Mouse (Mus musculus) CH12.LX (cell line): Measurements from ENCODE around the gene Slc9a9. TPM values are rescaled to one million over a fixed set of nuclear protein-coding genes. Genes with fewer than 3 reads are reported as not detected.

ENCODE experiments used
- DNase-seq: peaks from one replicate; pipeline ENCODE4 v3.0.0-alpha.2; 2013; ENCODE audit errors: extremely low read depth
- H3K27ac ChIP-seq: 2 replicates; pipeline ENCODE4 v1.5.1; 2012; ENCODE audit warnings: low read depth, mild to moderate bottlenecking, control low read depth, moderate library complexity; ENCODE audit not compliant: insufficient read depth
- H3K27me3 ChIP-seq: replicated peaks from 2 replicates; pipeline ENCODE3; 2012; ENCODE audit warnings: inconsistent platforms
- H3K36me3 ChIP-seq, 2 experiments: replicated peaks in 1 of 2; 2 replicates each; pipeline versions ENCODE3 to v1.6.1; 2012; ENCODE audit warnings: inconsistent platforms in 1 of 2, low read length in 1 of 2, mild to moderate bottlenecking in 1 of 2, mixed read lengths in 1 of 2, moderate library complexity in 1 of 2; ENCODE audit not compliant: control insufficient read depth in 1 of 2, insufficient read depth in 1 of 2
- H3K4me1 ChIP-seq, 2 experiments: 2 replicates each; pipeline ENCODE4 v1.6.1; 2012; ENCODE audit warnings: inconsistent platforms in 1 of 2, moderate library complexity in 1 of 2; ENCODE audit not compliant: insufficient read depth in 2 of 2, control insufficient read depth in 1 of 2
- H3K4me2 ChIP-seq: 2 replicates; pipeline ENCODE4 v1.6.1; 2012; ENCODE audit warnings: low read depth, mild to moderate bottlenecking, control low read depth; ENCODE audit not compliant: poor library complexity, insufficient read depth, severe bottlenecking
- H3K4me3 ChIP-seq, 3 experiments: fragments of 150-350 bp in 1 of 3; sonication (generic) in 1 of 3; replicated peaks in 1 of 3; 2 replicates each; pipeline versions ENCODE3 to v1.5.1; 2011 to 2012; ENCODE audit warnings: low read depth in 2 of 3, low read length in 2 of 3, mild to moderate bottlenecking in 2 of 3, moderate library complexity in 2 of 3, control low read depth in 1 of 3, improper control_type of control experiment in 1 of 3, inconsistent platforms in 1 of 3, mixed read lengths in 1 of 3; ENCODE audit not compliant: poor library complexity in 1 of 3
- H3K79me2 ChIP-seq: replicated peaks from 2 replicates; pipeline ENCODE4 v1.6.1; 2012; ENCODE audit warnings: mild to moderate bottlenecking, moderate library complexity; ENCODE audit not compliant: control insufficient read depth, poor library complexity, insufficient read depth, severe bottlenecking; ENCODE audit errors: extremely low read depth
- H3K9ac ChIP-seq: 2 replicates; pipeline ENCODE4 v1.6.1; 2012; ENCODE audit warnings: low read depth, mild to moderate bottlenecking, control low read depth, moderate library complexity; ENCODE audit not compliant: insufficient read depth
- H3K9me3 ChIP-seq: replicated peaks from 2 replicates; pipeline ENCODE3; 2012; ENCODE audit warnings: low read length, inconsistent platforms, mixed read lengths
- CHD2 ChIP-seq: IDR thresholded peaks from 2 replicates; pipeline ENCODE4 v1.6.1; 2011; ENCODE audit warnings: low read length, improper control_type of control experiment
- CTCF ChIP-seq, 2 experiments: IDR thresholded peaks in 1 of 2; conservative IDR thresholded peaks in 1 of 2; 2 replicates each; pipeline ENCODE4 v1.5.1; 2011 to 2012; ENCODE audit warnings: low read depth in 2 of 2, low read length in 2 of 2, improper control_type of control experiment in 1 of 2, inconsistent platforms in 1 of 2, mild to moderate bottlenecking in 1 of 2, moderate library complexity in 1 of 2
- E2F4 ChIP-seq: IDR thresholded peaks from 2 replicates; pipeline ENCODE4 v1.6.1; 2011; ENCODE audit warnings: low read depth, low read length, improper control_type of control experiment; ENCODE audit not compliant: insufficient replicate concordance
- ELF1 ChIP-seq: IDR thresholded peaks from 2 replicates; pipeline ENCODE4 v1.6.1; 2014; ENCODE audit warnings: low read depth, mild to moderate bottlenecking, inconsistent platforms, low read length, improper control_type of control experiment
- EP300 ChIP-seq: IDR thresholded peaks from 2 replicates; pipeline ENCODE4 v1.6.1; 2011; ENCODE audit warnings: low read length, improper control_type of control experiment
- ETS1 ChIP-seq: conservative IDR thresholded peaks from 2 replicates; pipeline ENCODE4 v1.6.1; 2012; ENCODE audit warnings: low read depth, mild to moderate bottlenecking, inconsistent platforms, low read length, improper control_type of control experiment, moderate library complexity
- GABPA ChIP-seq: IDR thresholded peaks from 2 replicates; pipeline ENCODE4 v1.6.1; 2012; ENCODE audit warnings: low read depth, low read length, improper control_type of control experiment, inconsistent platforms; ENCODE audit not compliant: insufficient replicate concordance
- HCFC1 ChIP-seq: IDR thresholded peaks from 2 replicates; pipeline ENCODE4 v1.6.1; 2012; ENCODE audit warnings: low read depth, mild to moderate bottlenecking, inconsistent platforms, low read length, improper control_type of control experiment
- JUN ChIP-seq: IDR thresholded peaks from 2 replicates; pipeline ENCODE4 v1.6.1; 2011; ENCODE audit warnings: low read depth, mild to moderate bottlenecking, low read length, improper control_type of control experiment, moderate library complexity; ENCODE audit not compliant: insufficient read depth
- JUND ChIP-seq: conservative IDR thresholded peaks from 2 replicates; pipeline ENCODE4 v1.6.1; 2011; ENCODE audit warnings: low read depth, low read length, improper control_type of control experiment
- MAZ ChIP-seq: IDR thresholded peaks from 2 replicates; pipeline ENCODE4 v1.6.1; 2012; ENCODE audit warnings: low read depth, mild to moderate bottlenecking, inconsistent platforms, low read length, improper control_type of control experiment, moderate library complexity
- MEF2A ChIP-seq: IDR thresholded peaks from 2 replicates; pipeline ENCODE4 v1.6.1; 2014; ENCODE audit warnings: low read depth, mild to moderate bottlenecking, inconsistent platforms, low read length, improper control_type of control experiment, borderline replicate concordance
- NELFE ChIP-seq: IDR thresholded peaks from 2 replicates; pipeline ENCODE4 v1.6.1; 2011; ENCODE audit warnings: low read depth, low read length, improper control_type of control experiment
- NRF1 ChIP-seq: IDR thresholded peaks from 2 replicates; pipeline ENCODE4 v1.6.1; 2014; ENCODE audit warnings: low read depth, mild to moderate bottlenecking, inconsistent platforms, low read length, improper control_type of control experiment, moderate library complexity
- SIN3A ChIP-seq: IDR thresholded peaks from 2 replicates; pipeline ENCODE4 v1.6.1; 2012; ENCODE audit warnings: low read length, improper control_type of control experiment, inconsistent platforms
- SMC3 ChIP-seq: IDR thresholded peaks from 2 replicates; pipeline ENCODE4 v1.6.1; 2011; ENCODE audit warnings: low read depth, low read length, improper control_type of control experiment
- USF1 ChIP-seq: IDR thresholded peaks from 2 replicates; pipeline ENCODE4 v1.6.1; 2014; ENCODE audit warnings: low read depth, mild to moderate bottlenecking, inconsistent platforms, low read length, improper control_type of control experiment
- ZKSCAN1 ChIP-seq: IDR thresholded peaks from 2 replicates; pipeline ENCODE4 v1.6.1; 2012; ENCODE audit warnings: low read depth, inconsistent platforms, low read length, improper control_type of control experiment, borderline replicate concordance
- ZMIZ1 ChIP-seq: IDR thresholded peaks from 2 replicates; pipeline ENCODE4 v1.6.1; 2012; ENCODE audit warnings: low read depth, mild to moderate bottlenecking, inconsistent platforms, low read length, improper control_type of control experiment
- ZNF384 ChIP-seq: IDR thresholded peaks from 2 replicates; pipeline ENCODE4 v1.6.1; 2012; ENCODE audit warnings: low read depth, low read length, improper control_type of control experiment, inconsistent platforms
- dilution Hi-C: fragments of 300-500 bp; cut with MboI; formaldehyde crosslinking; loops from 2 replicates; pipeline ENCODE4 v1.14.3; 2020; ENCODE audit warnings: low sequenced_read_pairs; ENCODE audit not compliant: extremely low pct_unique_long_range_greater_than_20kb, extremely low pct_ligation_motif_present
- in situ Hi-C: fragments of 300-500 bp; cut with MboI; formaldehyde crosslinking; loops from 3 replicates; pipeline ENCODE4 v1.14.3; 2019; ENCODE audit warnings: low sequenced_read_pairs, low pct_ligation_motif_present, low pct_unique_long_range_greater_than_20kb, mixed read lengths
- polyA plus RNA-seq: library from polyadenylated mRNA; unstranded; fragments of >175 nt; gene quantifications from 2 replicates; pipeline ENCODE4 v1.2.1, GENCODE M21; 2012; ENCODE audit warnings: low read depth; ENCODE audit not compliant: insufficient read length
- total RNA-seq, 2 experiments: library from RNA; depleted of rRNA; stranded (reverse); fragments of 300-350 nt in 1 of 2; fragments of >200 nt in 1 of 2; gene quantifications; 2 replicates each; pipeline ENCODE4 v1.2.3; 2012 to 2014

Gene Slc9a9
- total and polyA plus RNA-seq, 3 experiments: not detected

DNA sequence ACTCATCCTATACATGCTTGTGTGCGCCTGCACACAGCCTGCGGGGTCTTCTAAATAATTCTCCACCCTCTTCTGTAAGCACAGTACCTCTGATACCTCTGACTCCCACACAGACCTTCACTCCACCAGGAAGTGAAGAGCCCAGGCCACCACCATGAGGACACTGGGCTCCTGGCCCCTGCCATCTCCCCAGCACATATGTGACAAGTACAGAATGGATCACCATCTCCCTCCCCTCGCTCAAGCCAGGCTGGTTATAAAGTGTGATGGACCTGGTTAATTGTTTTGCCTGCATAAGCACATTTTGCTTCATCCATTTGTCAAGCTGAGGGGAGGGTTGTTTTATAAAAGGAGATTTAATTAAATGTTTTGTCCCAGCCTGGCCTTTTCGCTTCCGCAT is 408.2 kb downstream of the Slc9a9 start:
- Histone ChIP-seq H3K79me2 (no peaks in the 10 kb centered on the region), H3K9me3 (peaks cover 69% of the 10 kb centered on the region), H3K9ac (no peak overlapping the region)
- no peak for TF ChIP-seq MAZ
- TF ChIP-seq ZKSCAN1: no peak
- TF ChIP-seq ETS1: no peak
- TF ChIP-seq ZNF384: no peak
- TF ChIP-seq, all 38 proteins: peak for 0
- Histone ChIP-seq H3K27ac (no peak overlapping the region), H3K4me1 (no peaks in the 10 kb centered on the region), H3K36me3 (no peaks in the 10 kb centered on the region), H3K27me3 (no peaks in the 10 kb centered on the region), H3K4me2 (no peak overlapping the region), H3K4me3 (no peak overlapping the region)
- in situ Hi-C loops (no loop called here), dilution Hi-C loops (no loop called here)
- DNase-seq: no peak

DNA sequence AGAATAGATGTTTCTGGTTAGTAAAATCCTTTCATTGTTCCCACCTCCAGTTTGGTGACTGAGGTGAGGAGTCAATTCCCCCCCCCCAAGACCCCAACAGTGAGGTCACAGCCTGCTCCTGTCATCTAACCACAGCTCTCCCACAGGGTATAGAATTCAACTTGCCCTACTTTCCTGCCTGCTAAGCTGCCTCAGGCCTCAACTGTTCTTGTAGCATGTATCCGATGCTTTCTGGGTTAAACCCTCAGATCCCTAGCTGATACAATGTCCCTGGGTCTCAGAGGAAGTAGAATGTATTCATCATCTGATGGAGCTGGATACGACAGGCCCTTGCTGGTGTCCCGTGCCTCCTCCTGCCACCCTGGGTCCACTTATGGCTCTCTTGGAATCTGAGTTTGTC is 408.9 kb downstream of the Slc9a9 start:
- Histone ChIP-seq H3K9ac (no peak overlapping the region), H3K9me3 (peaks cover 69% of the 10 kb centered on the region), H3K4me1 (no peaks in the 10 kb centered on the region)
- in situ Hi-C loops: no loop called here
- no peak for TF ChIP-seq GABPA
- TF ChIP-seq EP300: no peak
- TF ChIP-seq USF1: no peak
- no peak for TF ChIP-seq NRF1
- no peak for TF ChIP-seq HCFC1
- TF ChIP-seq ETS1: no peak
- TF ChIP-seq JUND: no peak
- no peak for TF ChIP-seq E2F4
- TF ChIP-seq MEF2A: no peak
- TF ChIP-seq SIN3A: no peak
- TF ChIP-seq, all 38 proteins: peak for 0
- dilution Hi-C loops: no loop called here
- Histone ChIP-seq H3K36me3 (no peaks in the 10 kb centered on the region), H3K79me2 (no peaks in the 10 kb centered on the region), H3K4me3 (no peak overlapping the region), H3K27me3 (no peaks in the 10 kb centered on the region), H3K4me2 (no peak overlapping the region), H3K27ac (no peak overlapping the region)
- no peak for DNase-seq

DNA sequence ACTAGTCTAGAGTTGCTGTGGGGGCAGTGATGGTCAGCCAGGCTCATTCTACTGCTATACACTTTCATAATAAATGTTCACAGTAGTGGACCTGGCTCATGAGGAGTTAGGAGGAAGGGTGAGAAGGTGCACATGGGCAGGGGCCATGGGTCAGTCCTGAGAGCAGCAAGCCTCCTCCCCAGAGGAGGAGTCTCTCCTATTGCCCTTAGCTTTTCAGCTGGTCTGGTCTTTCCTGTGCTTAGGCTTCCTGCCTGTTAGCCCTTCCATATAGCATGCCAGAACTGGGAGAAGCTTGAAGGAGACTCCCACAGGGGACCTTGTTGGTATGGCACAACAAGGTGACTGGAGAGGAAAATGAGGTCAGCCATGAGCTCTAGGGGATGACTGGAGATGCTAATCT is 410.2 kb downstream of the Slc9a9 start:
- Histone ChIP-seq H3K27ac (no peak overlapping the region), H3K79me2 (no peaks in the 10 kb centered on the region), H3K4me2 (no peak overlapping the region), H3K4me3 (no peak overlapping the region), H3K4me1 (no peaks in the 10 kb centered on the region), H3K27me3 (no peaks in the 10 kb centered on the region), H3K9ac (no peak overlapping the region), H3K9me3 (peaks cover 69% of the 10 kb centered on the region), H3K36me3 (no peaks in the 10 kb centered on the region)
- no peak for DNase-seq
- dilution Hi-C loops (no loop called here), in situ Hi-C loops (no loop called here)
- TF ChIP-seq USF1 (no peak), CTCF (conservative IDR thresholded peaks at IDR 0.05 in 1 of 2, IDR thresholded peaks at IDR 0.05 in 1 of 2; ENCODE audit: low read depth in 2 of 2, low read length in 2 of 2) (no peak), JUN (no peak), E2F4 (no peak), ZMIZ1 (no peak), SMC3 (no peak), NELFE (no peak), ELF1 (no peak), MEF2A (no peak), CHD2 (no peak)
